Mouse (Mus musculus) intestine, embryonic 16.5 days (tissue): ENCODE data around the gene Cldn19. TPM values are rescaled to one million over a fixed set of nuclear protein-coding genes. Genes with fewer than 3 reads are reported as not detected.

Experiments used
- polyA plus RNA-seq: library from polyadenylated mRNA; unstranded; fragments of >200 nt; fragmentation: Nextera tagmentation; extraction: Ambion mirVana; gene quantifications from 2 replicates; pipeline ENCODE4 v1.2.1, GENCODE M21; 2015

Cldn19 gene
- polyA plus RNA-seq, 1 experiment from 2014 or later: 0.28 TPM

Other genes with a start within 250 kb of the Cldn19 start
- 149 and 156 TPM in 2 replicates for gene Slc2a1, start 146.7 kb upstream of the Cldn19 start, polyA plus RNA-seq
- gene Zfp691, start 81.2 kb upstream of the Cldn19 start, polyA plus RNA-seq: 4.3 and 5.0 TPM in 2 replicates
- gene Ermap, start 65.4 kb upstream of the Cldn19 start, polyA plus RNA-seq: 2.4 and 4.7 TPM in 2 replicates
- 92.4 and 100 TPM in 2 replicates for gene Svbp, start 60.1 kb upstream of the Cldn19 start, polyA plus RNA-seq
- gene Tmem269, start 37.2 kb upstream of the Cldn19 start, polyA plus RNA-seq: not detected in 2 replicates
- gene AU022252, start 22.7 kb upstream of the Cldn19 start, polyA plus RNA-seq: 26.3 and 27.3 TPM in 2 replicates
- gene P3h1, start 22.5 kb upstream of the Cldn19 start, polyA plus RNA-seq: 22.4 and 23.9 TPM in 2 replicates
- 420 and 457 TPM in 2 replicates for gene Ybx1, start 39.2 kb downstream of the Cldn19 start, polyA plus RNA-seq
- 69.6 and 73.9 TPM in 2 replicates for gene Ppih, start 65.1 kb downstream of the Cldn19 start, polyA plus RNA-seq
- gene Ccdc30, start 160.1 kb downstream of the Cldn19 start, polyA plus RNA-seq: 2.7 and 2.8 TPM in 2 replicates
- gene Ppcs, start 167.0 kb downstream of the Cldn19 start, polyA plus RNA-seq: 51.4 and 52.3 TPM in 2 replicates
- 0.99 and 1.2 TPM in 2 replicates for gene Zmynd12, start 167.4 kb downstream of the Cldn19 start, polyA plus RNA-seq
- gene Rimkla, start 237.2 kb downstream of the Cldn19 start, polyA plus RNA-seq: 0.62 and 0.73 TPM in 2 replicates